Mouse (Mus musculus): ENCODE results near the gene Akap11.

The Akap11 gene

GRCm38 (mm10) chr14:78528461-78529425 is 7.9 kb downstream of the Akap11 start:
- no peak for DNase-seq (ENCODE audit: low spot score)

GRCm38 (mm10) chr14:78526907-78527306 is 9.7 kb downstream of the Akap11 start:
- DNase-seq (ENCODE audit: low spot score), result no peak

GRCm38 (mm10) chr14:78526475-78526874 is 10.1 kb downstream of the Akap11 start:
- no peak for DNase-seq (ENCODE audit: low spot score)

GRCm38 (mm10) chr14:78525611-78526457 is 10.8 kb downstream of the Akap11 start:
- DNase-seq (ENCODE audit: low spot score), result no peak

- no peak for DNase-seq (ENCODE audit: low spot score)
These were observed 11.5 kb downstream of the Akap11 start for GRCm38 (mm10) chr14:78525059-78525458.

GRCm38 (mm10) chr14:78510713-78511112 is 25.9 kb downstream of the Akap11 start:
- no peak for DNase-seq (ENCODE audit: low spot score)

GRCm38 (mm10) chr14:78509791-78510190 is 26.8 kb downstream of the Akap11 start:
- DNase-seq (ENCODE audit: low spot score), result no peak

- no peak for DNase-seq (ENCODE audit: low spot score)
These were observed 36.0 kb downstream of the Akap11 start for GRCm38 (mm10) chr14:78500578-78500977.

- no peak for DNase-seq (ENCODE audit: low spot score)
These were observed 39.9 kb downstream of the Akap11 start for GRCm38 (mm10) chr14:78496691-78497090.

GRCm38 (mm10) chr14:78495241-78495640 is 41.4 kb downstream of the Akap11 start:
- no peak for DNase-seq (ENCODE audit: low spot score)

GRCm38 (mm10) chr14:78492602-78493001 is 44.0 kb downstream of the Akap11 start:
- DNase-seq (ENCODE audit: low spot score), result no peak

GRCm38 (mm10) chr14:78491432-78491831 is 45.2 kb downstream of the Akap11 start:
- peak; percentile 22 for DNase-seq (ENCODE audit: low spot score)

GRCm38 (mm10) chr14:78482385-78483231 is 54.0 kb downstream of the Akap11 start:
- DNase-seq (ENCODE audit: low spot score), result peak; percentile 50

- no peak for DNase-seq (ENCODE audit: low spot score)
These were observed 62.5 kb downstream of the Akap11 start for GRCm38 (mm10) chr14:78474058-78474457.

- no peak for DNase-seq (ENCODE audit: low spot score)
These were observed 65.9 kb downstream of the Akap11 start for GRCm38 (mm10) chr14:78470714-78471113.

- DNase-seq (ENCODE audit: low spot score), result no peak
These were observed 67.6 kb downstream of the Akap11 start for GRCm38 (mm10) chr14:78468991-78469390.

- DNase-seq (ENCODE audit: low spot score), result no peak
These were observed 68.6 kb downstream of the Akap11 start for GRCm38 (mm10) chr14:78467994-78468393.

- DNase-seq (ENCODE audit: low spot score), result no peak
These were observed 72.3 kb downstream of the Akap11 start for GRCm38 (mm10) chr14:78464353-78464752.

- DNase-seq (ENCODE audit: low spot score), result no peak
These were observed 77.5 kb downstream of the Akap11 start for GRCm38 (mm10) chr14:78459121-78459520.

GRCm38 (mm10) chr14:78458705-78459104 is 77.9 kb downstream of the Akap11 start:
- no peak for DNase-seq (ENCODE audit: low spot score)

- DNase-seq (ENCODE audit: low spot score), result no peak
These were observed 81.6 kb downstream of the Akap11 start for GRCm38 (mm10) chr14:78454970-78455369.

All from left cerebral cortex, adult 11 months (tissue).